Mouse (Mus musculus) left cerebral cortex, adult 11 months (tissue): ENCODE data around the gene Ahnak.
A peak's percentile ranks its signal among the peaks of the same experiment; 100 is the strongest.

Experiments used
- DNase-seq: peaks from one replicate; pipeline ENCODE4 v3.0.0; 2022; ENCODE audit warnings: low spot score

Ahnak gene

DNA sequence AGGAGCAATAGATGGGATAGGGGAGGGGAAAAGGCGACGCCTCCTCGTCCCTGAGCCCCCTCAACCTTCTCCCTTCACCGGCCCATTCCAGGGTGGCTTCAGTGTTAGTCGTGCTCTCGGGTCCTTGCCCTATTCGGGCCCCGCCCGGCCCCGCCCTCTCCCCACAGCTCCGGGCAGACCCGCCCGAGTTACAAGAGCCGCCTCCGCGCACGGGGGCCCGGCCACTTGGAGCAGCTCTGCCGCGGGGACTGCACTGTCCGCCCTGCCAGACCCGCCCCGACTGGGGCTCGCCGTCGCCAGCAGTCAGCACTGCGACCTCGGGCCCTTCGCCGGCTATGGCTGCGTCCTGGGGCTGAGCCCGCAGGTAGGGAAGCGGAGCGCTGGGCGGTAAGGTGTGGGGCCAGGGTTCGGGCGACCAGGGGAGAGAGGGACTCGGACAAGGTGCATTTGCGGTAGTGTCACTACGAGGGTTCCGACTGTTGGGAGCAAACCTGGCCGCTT, at the start of gene Ahnak:
Gene Ahnak (plus strand): TSS at position 219 of the 501 bp plus-strand sequence.
- DNase-seq = no peak

DNA sequence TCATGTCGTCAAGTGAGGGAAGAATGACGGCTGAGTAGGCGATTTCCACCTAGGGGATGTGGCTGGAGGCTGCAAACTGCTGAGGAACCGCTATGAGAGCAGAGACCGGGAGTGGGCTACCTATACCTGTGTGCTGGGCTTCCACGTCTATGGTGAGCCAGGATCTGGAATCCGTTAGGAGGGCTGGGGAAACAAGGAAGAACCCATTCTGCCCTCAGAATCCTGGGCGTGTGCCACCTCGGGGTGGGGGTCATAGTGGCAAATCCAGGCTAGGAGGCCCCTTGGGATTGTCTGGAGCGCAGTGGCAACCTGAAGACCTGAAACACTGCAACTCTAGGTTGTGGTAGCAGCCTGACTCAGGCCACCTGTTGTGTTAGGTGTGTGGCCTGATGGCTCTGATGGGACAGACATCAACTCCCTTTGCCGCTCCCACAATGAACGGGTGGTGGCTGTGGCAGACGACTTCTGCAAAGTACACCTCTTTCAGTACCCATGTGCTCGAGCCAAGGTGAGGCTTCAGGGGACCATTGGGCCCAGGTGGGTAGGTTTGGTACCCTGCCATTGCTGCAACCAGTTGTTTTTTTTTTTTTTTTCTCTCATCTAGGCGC, 48.5 kb upstream of the Ahnak start:
- no peak for DNase-seq

DNA sequence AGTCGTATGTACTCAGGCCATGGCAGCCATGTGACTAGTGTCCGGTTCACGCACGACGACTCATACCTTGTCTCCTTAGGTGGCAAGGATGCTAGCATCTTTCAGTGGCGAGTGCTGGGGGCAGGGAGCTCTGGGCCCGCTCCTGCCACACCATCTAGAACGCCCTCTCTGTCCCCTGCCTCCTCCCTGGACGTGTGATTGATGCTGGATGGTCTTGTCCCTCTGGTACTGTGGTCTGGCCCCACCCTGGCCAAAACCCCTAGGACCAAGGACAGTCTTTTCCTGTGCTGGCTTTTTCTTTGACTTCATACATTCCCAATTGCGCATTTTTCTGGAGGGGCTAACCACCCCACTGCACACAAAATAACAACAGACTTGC, 48.0 kb upstream of the Ahnak start:
- DNase-seq = no peak

- peak; percentile 88 for DNase-seq
Measured at GRCm38 (mm10) chr19:8941515-8942217, 47.4 kb upstream of the Ahnak start, which contains the start of gene Mta2. Mta2 (plus strand) TSS chr19:8941875.

DNA sequence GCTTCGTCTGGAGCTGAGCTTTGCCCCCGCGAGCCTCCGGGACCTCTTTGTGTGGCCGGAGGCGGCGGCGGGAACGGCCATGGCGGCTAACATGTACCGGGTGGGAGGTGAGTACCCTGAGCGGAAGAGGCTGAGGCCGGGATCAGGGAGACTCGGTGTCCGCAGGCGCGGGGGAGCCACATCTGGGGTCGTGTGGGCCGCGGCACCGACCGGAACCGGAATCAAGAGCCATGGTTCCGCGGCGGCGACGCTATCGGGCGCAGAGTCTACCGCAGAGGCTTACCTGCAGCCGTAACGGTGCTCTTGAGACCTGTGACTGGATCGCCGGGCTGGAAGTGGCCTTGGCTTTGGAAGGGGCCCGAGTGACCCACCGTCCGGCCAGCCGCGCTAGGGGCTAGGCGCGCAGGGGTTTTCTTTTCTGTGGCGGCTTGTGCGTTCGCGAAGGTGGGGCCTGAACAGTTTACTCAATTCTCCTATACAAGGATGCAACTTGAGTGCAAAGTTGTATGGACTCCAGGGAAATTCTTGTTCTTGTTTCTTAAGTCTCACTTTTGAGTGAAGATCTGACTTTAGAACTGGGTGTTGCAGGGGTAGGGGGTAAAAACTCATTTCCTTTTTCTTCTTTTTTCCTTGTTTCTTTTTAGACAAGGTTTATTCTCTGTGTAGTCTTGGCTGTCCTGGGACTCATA, 46.7 kb upstream of the Ahnak start:
- no peak for DNase-seq

DNA sequence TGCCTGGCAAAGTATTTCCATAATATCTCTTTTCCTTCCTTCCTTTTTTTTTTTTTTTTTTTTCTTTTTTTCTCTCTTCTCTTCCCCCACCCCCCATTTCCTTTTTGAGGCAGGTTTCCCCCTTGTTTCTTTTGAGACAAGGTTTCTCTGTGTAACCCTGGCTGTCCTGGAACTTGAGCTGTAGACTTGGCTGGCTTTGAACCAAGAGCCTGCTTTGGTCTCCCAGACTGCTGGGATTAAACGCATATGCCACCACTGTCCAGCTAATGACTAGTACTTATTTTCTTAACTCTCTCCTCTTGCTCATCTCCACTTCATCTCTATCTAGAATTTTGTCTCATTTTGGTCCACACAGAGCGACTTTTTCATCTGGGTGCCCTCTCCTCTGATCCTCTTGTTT, 46.0 kb upstream of the Ahnak start:
- no peak for DNase-seq

- DNase-seq = no peak
Measured at GRCm38 (mm10) chr19:8944062-8944461, 45.0 kb upstream of the Ahnak start.

- DNase-seq = no peak
Measured at GRCm38 (mm10) chr19:8944750-8945149, 44.3 kb upstream of the Ahnak start.

DNA sequence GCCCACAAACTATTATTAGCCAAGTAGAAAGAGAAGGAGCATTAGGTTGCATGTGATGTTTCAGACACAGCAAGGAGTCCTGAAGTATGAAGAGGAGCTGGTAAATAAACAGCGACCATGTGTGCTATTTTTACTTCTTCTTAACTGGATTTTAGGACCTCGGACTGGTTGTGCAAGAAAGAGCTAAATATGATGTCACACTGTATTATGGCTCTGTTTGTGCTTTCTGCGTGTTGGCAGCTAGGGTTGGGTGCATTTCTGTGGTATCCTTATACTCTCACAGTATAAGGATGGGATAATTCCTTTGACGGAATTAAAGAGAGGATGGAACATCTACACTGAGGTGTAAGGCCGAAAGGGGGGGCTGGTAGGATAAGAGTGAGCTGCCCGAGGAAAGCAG, 43.8 kb upstream of the Ahnak start:
- no peak for DNase-seq

DNA sequence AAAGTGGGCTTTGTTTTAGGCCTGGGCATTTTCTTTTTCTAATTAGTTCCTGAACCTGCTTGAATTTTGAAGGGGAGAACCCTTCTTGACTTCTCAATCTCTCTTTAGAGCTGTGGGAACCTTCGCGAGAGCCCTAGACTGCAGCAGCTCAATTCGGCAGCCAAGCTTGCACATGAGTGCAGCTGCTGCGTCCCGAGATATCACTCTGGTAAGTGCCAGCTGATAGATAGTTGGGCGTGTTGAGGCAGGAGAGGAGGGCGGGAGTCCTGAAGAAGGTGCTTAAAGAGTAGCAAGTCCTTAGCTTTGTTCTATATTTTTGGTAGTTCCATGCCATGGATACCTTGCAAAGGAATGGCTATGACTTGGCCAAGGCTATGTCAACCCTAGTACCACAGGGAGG, 42.2 kb upstream of the Ahnak start:
- no peak for DNase-seq

- no peak for DNase-seq
Measured at GRCm38 (mm10) chr19:8950190-8950589, 38.9 kb upstream of the Ahnak start.

DNA sequence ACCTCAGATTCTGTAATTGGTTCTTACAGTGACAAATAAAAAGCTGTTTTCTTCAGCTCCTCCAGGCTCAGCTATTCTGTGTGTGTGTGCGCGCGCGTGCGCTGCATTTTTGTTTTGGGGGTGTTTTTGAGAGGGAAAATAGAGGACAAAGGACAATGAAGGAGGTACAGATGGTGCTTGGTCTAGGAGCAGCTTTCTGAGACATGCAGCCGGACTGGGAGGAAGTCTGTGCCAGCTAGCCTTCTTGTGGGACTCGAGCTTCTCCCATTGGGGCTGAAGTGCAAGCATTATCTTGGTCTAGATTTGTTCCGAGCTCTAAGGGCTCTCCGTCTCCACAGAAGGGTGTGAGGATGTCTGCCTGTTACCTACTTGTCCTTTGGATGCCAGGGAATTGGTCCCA, 36.8 kb upstream of the Ahnak start:
- DNase-seq = no peak

GRCm38 (mm10) chr19:8953135-8954039, 35.7 kb upstream of the Ahnak start, which contains the start of gene Tut1:
Tut1 (plus strand) TSS chr19:8953847.
- DNase-seq = peak; percentile 93

GRCm38 (mm10) chr19:8954171-8954570, 34.9 kb upstream of the Ahnak start:
- DNase-seq = no peak

GRCm38 (mm10) chr19:8962256-8962655, 26.8 kb upstream of the Ahnak start:
- DNase-seq = no peak

GRCm38 (mm10) chr19:8965075-8965474, 24.0 kb upstream of the Ahnak start:
- DNase-seq = no peak

DNA sequence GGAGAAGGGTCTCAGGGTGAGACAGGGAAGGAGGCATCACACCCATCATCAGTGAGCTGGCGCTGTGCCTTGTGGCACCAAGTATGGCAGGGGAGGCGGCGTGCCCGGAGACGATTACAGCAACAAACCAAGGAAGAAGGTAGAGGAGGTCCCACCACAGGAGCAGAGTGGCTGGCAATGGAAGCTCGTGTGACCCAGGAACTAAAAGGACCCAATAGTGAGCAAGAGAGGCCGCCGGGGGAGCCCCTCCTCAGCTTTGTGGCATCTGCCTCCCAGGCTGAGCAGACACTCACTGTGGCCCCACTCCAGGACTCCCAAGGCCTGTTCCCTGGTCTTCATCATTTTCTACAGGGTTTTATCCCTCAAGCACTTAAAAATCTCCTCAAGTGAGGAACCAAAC, 23.3 kb upstream of the Ahnak start:
- no peak for DNase-seq

GRCm38 (mm10) chr19:8966198-8966589, 22.9 kb upstream of the Ahnak start:
- DNase-seq = no peak

DNA sequence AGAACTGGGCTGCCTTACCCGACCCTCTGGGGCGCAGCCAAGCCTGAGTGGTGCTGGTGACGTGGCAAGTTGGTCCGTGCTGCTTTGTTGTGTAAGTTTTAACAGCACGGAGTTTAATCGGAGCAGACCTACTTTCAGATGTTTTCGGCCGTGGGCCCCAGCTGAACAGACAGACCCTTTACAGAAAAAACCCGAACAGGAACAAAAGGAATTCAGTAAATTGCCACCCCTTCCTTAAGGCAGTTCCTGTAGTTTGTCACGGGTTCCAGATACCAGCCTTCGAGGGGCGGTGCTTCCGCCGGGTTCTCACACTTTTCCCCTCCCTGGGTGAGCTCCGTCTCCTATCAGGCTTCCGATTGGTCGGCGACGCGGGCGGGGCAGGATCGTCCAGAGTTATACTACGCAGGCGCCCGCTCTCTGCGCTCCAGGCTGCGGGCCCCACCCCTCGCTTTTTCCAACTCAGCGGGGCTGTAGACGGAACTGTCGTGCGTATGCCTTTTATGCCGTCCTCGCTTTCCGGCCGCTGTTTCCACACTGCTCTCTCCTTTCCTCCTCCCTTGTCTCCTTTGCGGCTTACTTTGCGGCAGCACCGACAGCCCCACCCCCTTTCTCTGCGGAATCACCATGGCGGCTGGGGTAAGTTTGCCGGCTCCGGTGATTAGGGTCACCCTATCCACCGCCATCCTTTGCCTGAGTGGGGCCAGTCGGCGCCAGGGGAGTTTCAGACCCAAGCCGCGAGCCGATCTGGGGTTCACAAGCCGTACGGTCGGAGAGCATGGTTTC, 22.3 kb upstream of the Ahnak start, which contains the start of gene Eef1g:
Gene Eef1g (plus strand): TSS at position 452 of the 783 bp plus-strand sequence.
- DNase-seq = peak; percentile 99

- no peak for DNase-seq
Measured at GRCm38 (mm10) chr19:8967373-8967743, 21.7 kb upstream of the Ahnak start.

- DNase-seq = no peak
Measured at GRCm38 (mm10) chr19:8967893-8968292, 21.2 kb upstream of the Ahnak start.
